Mouse (Mus musculus) urinary bladder, postnatal 36 days (tissue): ENCODE results near the gene Phf20.
"Not testable (repeated sequence)": the region's sequence is repeated elsewhere in the genome, so short reads cannot be mapped to it uniquely, and the experiment has no call there.

Experiments used
- DNase-seq, 2 experiments: peaks; one replicate each; pipeline ENCODE4 v3.0.0; 2022; ENCODE audit warnings: low spot score in 2 of 2, mixed read lengths in 1 of 2

Gene Phf20

GRCm38 (mm10) chr2:156196302-156197128 lies at the start of gene Phf20:
Gene Phf20 (plus strand): TSS chr2:156196466.
- DNase-seq: peak; percentile 96 to 99

DNA sequence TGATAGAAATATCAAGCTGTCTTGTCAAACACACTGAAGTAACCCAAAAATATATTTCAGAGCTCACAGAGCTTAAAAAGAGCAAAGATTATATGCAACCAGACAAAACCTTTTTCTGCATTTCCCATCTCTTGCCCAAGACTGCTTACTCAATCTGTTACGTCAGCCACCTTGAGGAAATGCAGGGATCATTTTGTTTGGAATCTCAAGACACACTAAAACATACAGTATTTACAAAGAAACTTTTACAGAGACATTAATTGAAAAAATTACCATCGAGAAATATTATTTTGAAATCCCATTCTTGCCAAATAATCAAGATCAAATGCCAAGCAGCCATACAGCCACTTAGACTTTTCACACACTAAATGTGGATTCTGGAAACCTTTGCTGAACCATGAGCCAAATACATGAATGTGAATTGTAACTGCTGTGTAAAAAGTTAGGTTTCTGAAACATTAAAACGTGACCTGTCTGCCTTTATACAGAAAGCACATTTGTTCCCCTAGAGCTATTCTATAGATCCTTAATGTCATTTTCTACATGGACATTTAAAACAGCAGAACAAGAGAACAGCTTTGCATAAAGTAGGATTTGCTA lies 48.9 kb upstream of the Phf20 start:
- DNase-seq: no peak

DNA sequence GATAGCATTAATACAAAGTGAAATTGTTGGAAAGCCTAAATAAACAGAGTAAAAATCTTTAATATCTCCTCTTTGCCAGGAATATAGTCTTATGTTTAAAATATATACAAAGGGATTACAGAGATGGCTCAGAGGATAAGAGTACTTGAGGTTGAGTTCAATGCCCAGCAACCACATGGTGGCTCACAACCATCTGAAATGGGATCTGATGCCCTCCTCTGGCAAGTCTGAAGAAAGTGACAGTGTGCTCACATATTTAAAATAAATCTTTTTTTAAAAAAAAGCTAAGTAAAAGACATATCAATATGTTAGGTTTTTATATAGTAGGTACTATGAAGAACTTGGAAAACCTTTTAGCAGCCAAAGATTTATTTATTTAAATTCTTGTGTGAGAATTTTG lies 44.7 kb upstream of the Phf20 start:
- no peak for DNase-seq

DNA sequence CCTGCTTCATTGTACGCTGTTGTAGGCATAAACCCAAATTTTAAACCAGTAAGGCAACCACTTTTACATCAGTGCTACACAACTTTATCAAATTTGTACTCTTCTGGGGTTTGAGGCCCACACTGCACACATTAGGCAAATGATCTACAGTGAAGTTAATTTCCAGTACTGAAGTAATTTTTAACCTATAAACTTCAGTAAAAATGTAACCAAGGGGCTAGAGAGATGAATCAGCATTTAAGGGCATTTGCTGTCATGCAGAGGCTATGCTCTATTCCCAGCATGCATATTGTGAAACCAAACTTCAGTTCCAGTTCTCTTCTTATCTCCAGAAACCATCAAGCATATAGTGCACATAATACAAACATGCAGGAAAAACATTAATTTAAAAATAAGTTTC lies 30.8 kb upstream of the Phf20 start:
- no peak for DNase-seq

DNA sequence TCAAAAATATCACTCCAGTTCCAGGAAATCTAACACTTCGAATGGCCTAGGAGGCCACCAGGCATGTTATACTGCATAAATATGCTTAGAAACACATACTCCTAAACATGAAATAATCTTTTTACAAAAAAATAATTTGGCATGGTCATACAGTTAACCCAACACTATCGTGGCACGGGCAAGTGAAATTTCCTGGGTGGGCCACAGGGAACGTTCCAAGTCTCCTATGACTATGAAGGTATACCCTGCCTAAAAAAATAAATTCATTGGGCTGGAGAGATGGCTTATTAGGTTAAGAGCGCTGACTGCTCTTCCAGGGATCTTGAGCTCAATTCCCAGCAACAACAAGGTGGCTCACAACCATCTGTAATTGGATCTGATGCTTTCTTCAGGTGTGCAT lies 29.7 kb upstream of the Phf20 start:
- no peak for DNase-seq

DNA sequence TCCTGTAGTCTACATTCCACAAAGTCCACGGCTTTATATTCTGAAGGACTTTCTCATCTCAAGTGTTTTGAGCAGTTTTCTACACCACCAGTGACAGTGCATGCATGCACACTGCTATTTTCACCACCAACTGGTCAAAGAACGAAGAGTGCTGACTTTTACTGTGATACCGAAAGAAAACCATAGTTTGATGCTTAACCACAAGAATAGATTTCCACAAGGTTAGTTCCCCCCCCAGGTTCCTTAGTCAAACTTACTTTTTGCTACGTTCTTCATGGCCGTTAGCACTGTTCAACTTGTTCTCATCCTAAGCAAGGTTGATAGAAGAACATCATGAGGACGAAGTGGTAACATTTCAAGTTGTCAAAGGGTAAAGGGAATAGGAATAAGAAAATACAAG lies 19.2 kb upstream of the Phf20 start:
- DNase-seq: no peak

DNA sequence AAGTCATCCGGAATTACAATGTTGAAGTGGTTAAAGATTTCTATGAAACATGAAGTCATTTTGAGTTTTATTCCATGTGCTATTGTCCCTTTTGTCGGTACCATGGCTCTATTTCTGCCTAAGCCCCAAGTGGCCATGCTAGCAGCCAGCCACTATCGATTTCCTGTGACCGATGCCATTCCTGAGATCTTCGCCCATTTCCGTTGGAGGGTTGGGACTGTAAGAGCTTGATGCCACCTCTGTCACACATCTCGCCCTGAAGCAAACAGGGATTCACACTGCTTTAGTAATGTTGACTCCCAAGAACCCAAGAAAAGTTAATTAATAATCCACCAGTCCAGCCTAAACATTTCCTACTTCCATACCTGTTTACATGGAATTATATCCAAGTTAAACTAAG lies 18.6 kb upstream of the Phf20 start:
- DNase-seq: no peak

DNA sequence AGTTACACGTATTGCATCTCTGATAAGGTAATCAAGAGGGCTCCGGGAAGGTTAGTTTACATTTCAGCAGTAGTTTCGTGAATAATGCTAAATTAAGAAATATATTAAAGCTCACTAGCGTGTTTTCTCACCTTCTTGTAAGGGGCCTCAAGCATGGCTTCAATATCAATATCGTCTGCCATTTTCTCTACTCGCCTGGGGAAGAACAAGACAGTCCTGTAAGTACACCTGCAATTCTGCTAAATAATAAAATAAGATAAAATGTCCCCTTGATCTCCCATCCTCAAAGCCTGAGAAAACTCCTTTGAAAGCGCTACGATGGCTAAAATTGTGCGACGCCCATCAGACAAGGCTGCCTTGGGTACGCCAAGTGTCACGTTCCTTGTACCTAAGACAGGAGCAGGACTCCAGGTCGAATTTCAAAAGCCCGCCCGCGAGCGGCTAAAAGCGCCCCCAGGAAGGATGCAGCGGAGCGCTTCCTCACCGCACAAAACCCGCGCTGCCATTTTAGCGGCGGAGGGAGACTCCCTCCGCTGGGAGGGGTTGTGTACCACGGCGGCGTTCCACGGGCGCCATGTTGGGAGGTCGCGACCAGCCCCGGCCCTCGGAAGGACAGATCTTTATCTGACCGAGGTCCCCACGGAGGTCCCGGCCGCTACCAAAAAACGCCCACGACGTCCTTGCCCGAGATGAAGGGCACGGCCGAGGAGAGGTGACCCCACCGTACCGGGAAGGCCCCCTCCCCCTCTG lies 17.0 kb upstream of the Phf20 start:
- DNase-seq: peak; percentile 66 to 76

DNA sequence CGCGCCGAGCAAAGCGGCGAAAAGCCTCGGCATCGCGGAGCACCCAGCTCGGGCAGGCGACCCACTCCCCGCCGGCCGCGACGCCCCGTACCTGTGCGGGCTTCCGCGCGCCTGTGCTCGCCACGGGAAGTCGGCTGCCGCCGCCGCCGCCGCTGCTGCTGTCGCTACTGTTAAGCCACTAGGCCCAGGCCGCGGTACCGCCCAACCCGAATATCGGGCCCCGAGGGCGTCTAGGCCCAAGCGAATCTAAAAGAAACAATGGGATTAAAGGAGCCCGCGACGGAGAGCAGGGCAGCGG lies 16.5 kb upstream of the Phf20 start:
- DNase-seq: no peak

DNA sequence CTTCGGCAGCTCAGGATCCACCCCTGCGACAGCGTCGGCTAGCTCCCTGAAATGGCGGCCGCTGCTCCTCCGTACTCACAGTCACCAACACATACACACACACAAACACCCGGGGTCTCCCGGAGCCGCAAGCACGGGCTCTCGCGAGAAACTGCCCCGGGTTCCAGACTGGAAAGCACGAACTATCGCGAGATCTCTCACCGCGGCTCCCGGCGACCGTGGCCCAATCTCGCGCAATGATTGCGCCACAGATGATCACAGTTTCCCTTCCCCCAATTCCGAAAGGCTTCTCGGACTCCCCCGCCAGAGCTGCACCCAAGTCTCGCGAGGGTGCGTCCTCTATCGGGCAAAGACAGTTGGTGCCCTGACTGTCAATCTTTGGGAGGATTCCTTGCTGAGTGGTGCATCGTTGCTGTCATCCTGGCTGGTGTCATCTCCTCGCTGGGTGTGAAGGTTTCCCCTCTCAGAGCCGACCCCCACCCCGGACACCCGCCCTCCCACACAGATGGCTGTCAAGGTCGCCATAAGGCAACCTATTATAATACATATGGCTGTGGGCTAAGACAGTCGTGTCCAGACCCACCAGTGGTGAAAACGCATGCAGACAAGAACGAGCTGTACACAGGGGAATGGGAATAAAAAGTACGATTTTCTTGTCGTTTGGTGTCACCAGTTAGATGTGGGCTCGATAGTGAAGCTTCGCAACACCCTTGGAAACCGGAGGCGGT lies 16.0 kb upstream of the Phf20 start, which contains the start of gene Rbm39:
TSS of gene Rbm39 (minus strand) at position 145 of the 728 bp plus-strand sequence.
- DNase-seq: peak; percentile 100

- DNase-seq: no peak
These were observed 15.3 kb upstream of the Phf20 start for GRCm38 (mm10) chr2:156180824-156181590.

DNA sequence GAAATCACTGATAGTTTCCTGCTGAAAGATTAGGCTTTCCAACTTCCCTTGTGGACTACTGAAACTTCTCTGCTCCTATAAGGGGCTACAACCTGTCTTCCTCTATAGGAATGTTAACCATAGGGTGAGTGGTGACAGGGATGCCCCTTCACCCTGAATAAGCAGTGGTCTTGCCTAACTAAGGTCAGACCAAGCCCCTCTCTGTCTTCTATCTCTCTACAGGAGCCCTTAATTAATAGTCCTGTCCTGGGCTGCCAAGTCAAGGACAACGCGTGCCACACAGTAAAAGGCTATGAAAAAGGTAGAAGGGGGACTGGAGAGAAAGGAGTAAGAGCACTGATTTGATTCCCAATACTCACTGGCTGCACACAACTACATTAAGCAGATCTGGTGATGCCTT lies 14.7 kb upstream of the Phf20 start:
- no peak for DNase-seq

- DNase-seq: not testable (repeated sequence)
These were observed 7.0 kb upstream of the Phf20 start for GRCm38 (mm10) chr2:156189241-156189640.

GRCm38 (mm10) chr2:156190004-156190896 lies 6.0 kb upstream of the Phf20 start:
- no peak for DNase-seq

- no peak for DNase-seq
These were observed 4.7 kb upstream of the Phf20 start for GRCm38 (mm10) chr2:156191540-156191939.

GRCm38 (mm10) chr2:156192068-156192467 lies 4.2 kb upstream of the Phf20 start:
- DNase-seq: no peak

GRCm38 (mm10) chr2:156193066-156193862 lies 3.0 kb upstream of the Phf20 start:
- DNase-seq: no peak

DNA sequence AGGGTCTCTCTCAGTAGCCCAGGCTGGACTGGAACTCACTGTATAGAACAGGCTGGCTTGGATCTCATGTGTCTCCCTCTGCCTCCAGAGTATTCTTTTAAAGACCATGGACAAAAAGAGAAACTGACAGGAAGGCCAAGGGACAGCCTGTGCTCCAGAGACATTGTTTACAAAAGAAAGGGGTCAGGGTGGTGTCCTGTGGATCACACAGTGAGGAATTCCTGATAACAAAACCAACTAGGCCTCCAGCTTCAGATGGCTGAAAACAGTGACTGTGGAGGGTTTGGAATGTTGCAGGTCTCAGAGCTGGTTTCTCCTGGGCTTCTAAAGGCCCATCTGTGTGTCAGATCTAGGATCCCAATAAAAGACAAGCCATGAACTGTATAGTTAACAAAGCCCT lies 1.7 kb upstream of the Phf20 start:
- DNase-seq: no peak

GRCm38 (mm10) chr2:156197129-156197911 lies 1.1 kb downstream of the Phf20 start:
- no peak for DNase-seq
